Mouse (Mus musculus): ENCODE data around the gene Phactr3. TPM values are rescaled to one million over a fixed set of nuclear protein-coding genes. Genes with fewer than 3 reads are reported as not detected.

Gene Phactr3
- polyA plus RNA-seq, 1 experiment, result not detected

GRCm38 (mm10) chr2:178117946-178118345 lies 829 bp upstream of the Phactr3 start:
- H3K79me2 ChIP-seq (ENCODE audit: control insufficient read depth, insufficient read depth), result no peaks in the 10 kb centered on the region
- no peak overlapping the region for H3K4me3 ChIP-seq
- no peaks in the 10 kb centered on the region for H3K27me3 ChIP-seq (ENCODE audit: control insufficient read depth, insufficient read depth, insufficient read length)
- H3K4me2 ChIP-seq (ENCODE audit: low read depth), result no peak overlapping the region
- no peaks in the 10 kb centered on the region for H3K36me3 ChIP-seq (ENCODE audit: control insufficient read depth, insufficient read depth)
- TF ChIP-seq SRF (IDR thresholded peaks at IDR 0.05; ENCODE audit: control insufficient read depth, insufficient read length, low read depth) (no peak), MAX (IDR thresholded peaks at IDR 0.05; ENCODE audit: low read depth) (no peak), MYOD1 (IDR thresholded peaks at IDR 0.05; ENCODE audit: control insufficient read depth in 1 of 3, insufficient read length in 2 of 3, low read depth in 2 of 3) (no peak), MYOG (IDR thresholded peaks at IDR 0.05; ENCODE audit: control insufficient read depth in 1 of 3, insufficient read depth in 1 of 3, insufficient read length in 2 of 3, low read depth in 2 of 3) (no peak), POLR2A (IDR thresholded peaks at IDR 0.05; ENCODE audit: insufficient read length, low read depth) (no peak), CEBPB (IDR thresholded peaks at IDR 0.05; ENCODE audit: insufficient read depth, poor library complexity, severe bottlenecking) (no peak), REST (IDR thresholded peaks at IDR 0.05; ENCODE audit: insufficient read depth, insufficient read length) (no peak), POLR2AphosphoS2 (IDR thresholded peaks at IDR 0.05; ENCODE audit: insufficient read length, low read depth) (no peak)
- no peak overlapping the region for H3ac ChIP-seq (ENCODE audit: control insufficient read depth, insufficient read length)

- H3K4me2 ChIP-seq (ENCODE audit: low read depth), result no peak overlapping the region
- H3K79me2 ChIP-seq (ENCODE audit: control insufficient read depth, insufficient read depth), result no peaks in the 10 kb centered on the region
- TF ChIP-seq MYOG (IDR thresholded peaks at IDR 0.05; ENCODE audit: control insufficient read depth in 1 of 3, insufficient read depth in 1 of 3, insufficient read length in 2 of 3, low read depth in 2 of 3) (no peak), USF1 (IDR thresholded peaks at IDR 0.05; ENCODE audit: low read depth) (no peak), POLR2AphosphoS2 (IDR thresholded peaks at IDR 0.05; ENCODE audit: insufficient read length, low read depth) (no peak), MYOD1 (IDR thresholded peaks at IDR 0.05; ENCODE audit: control insufficient read depth in 1 of 3, insufficient read length in 2 of 3, low read depth in 2 of 3) (no peak), E2F4 (IDR thresholded peaks at IDR 0.05; ENCODE audit: insufficient read depth) (no peak), POLR2A (IDR thresholded peaks at IDR 0.05; ENCODE audit: insufficient read length, low read depth) (no peak), SRF (IDR thresholded peaks at IDR 0.05; ENCODE audit: control insufficient read depth, insufficient read length, low read depth) (no peak), MAX (IDR thresholded peaks at IDR 0.05; ENCODE audit: low read depth) (no peak), CEBPB (IDR thresholded peaks at IDR 0.05; ENCODE audit: insufficient read depth, poor library complexity, severe bottlenecking) (no peak), TCF12 (IDR thresholded peaks at IDR 0.05; ENCODE audit: insufficient read depth, poor library complexity, severe bottlenecking) (no peak), TCF3 (IDR thresholded peaks at IDR 0.05; ENCODE audit: insufficient read length, low read depth) (no peak), REST (IDR thresholded peaks at IDR 0.05; ENCODE audit: insufficient read depth, insufficient read length) (no peak)
- H3K36me3 ChIP-seq (ENCODE audit: control insufficient read depth, insufficient read depth), result no peaks in the 10 kb centered on the region
- H3K27me3 ChIP-seq (ENCODE audit: control insufficient read depth, insufficient read depth, insufficient read length), result no peaks in the 10 kb centered on the region
- H3ac ChIP-seq (ENCODE audit: control insufficient read depth, insufficient read length), result no peak overlapping the region
- no peak overlapping the region for H3K4me3 ChIP-seq
Observed at GRCm38 (mm10) chr2:178119561-178120355, 983 bp downstream of the Phactr3 start.

GRCm38 (mm10) chr2:178120356-178120645 lies 1.5 kb downstream of the Phactr3 start:
- no peak for TF ChIP-seq MYOG (IDR thresholded peaks at IDR 0.05; ENCODE audit: control insufficient read depth in 1 of 3, insufficient read depth in 1 of 3, insufficient read length in 2 of 3, low read depth in 2 of 3)
- TF ChIP-seq TCF3 (IDR thresholded peaks at IDR 0.05; ENCODE audit: insufficient read length, low read depth), result no peak
- TF ChIP-seq CEBPB (IDR thresholded peaks at IDR 0.05; ENCODE audit: insufficient read depth, poor library complexity, severe bottlenecking), result no peak
- no peak for TF ChIP-seq POLR2AphosphoS2 (IDR thresholded peaks at IDR 0.05; ENCODE audit: insufficient read length, low read depth)
- TF ChIP-seq REST (IDR thresholded peaks at IDR 0.05; ENCODE audit: insufficient read depth, insufficient read length), result no peak
- no peak for TF ChIP-seq SRF (IDR thresholded peaks at IDR 0.05; ENCODE audit: control insufficient read depth, insufficient read length, low read depth)
- no peak for TF ChIP-seq TCF12 (IDR thresholded peaks at IDR 0.05; ENCODE audit: insufficient read depth, poor library complexity, severe bottlenecking)
- TF ChIP-seq MAX (IDR thresholded peaks at IDR 0.05; ENCODE audit: low read depth), result no peak
- no peak for TF ChIP-seq MYOD1 (IDR thresholded peaks at IDR 0.05; ENCODE audit: control insufficient read depth in 1 of 3, insufficient read length in 2 of 3, low read depth in 2 of 3)
- TF ChIP-seq E2F4 (IDR thresholded peaks at IDR 0.05; ENCODE audit: insufficient read depth), result no peak
- TF ChIP-seq POLR2A (IDR thresholded peaks at IDR 0.05; ENCODE audit: insufficient read length, low read depth), result no peak
- TF ChIP-seq USF1 (IDR thresholded peaks at IDR 0.05; ENCODE audit: low read depth), result no peak
- Histone ChIP-seq H3K4me3 (no peak overlapping the region), H3K79me2 (ENCODE audit: control insufficient read depth, insufficient read depth) (no peaks in the 10 kb centered on the region), H3K4me2 (ENCODE audit: low read depth) (no peak overlapping the region), H3K36me3 (ENCODE audit: control insufficient read depth, insufficient read depth) (no peaks in the 10 kb centered on the region), H3K27me3 (ENCODE audit: control insufficient read depth, insufficient read depth, insufficient read length) (no peaks in the 10 kb centered on the region), H3ac (ENCODE audit: control insufficient read depth, insufficient read length) (no peak overlapping the region)

- Histone ChIP-seq H3K4me2 (ENCODE audit: low read depth) (no peak overlapping the region), H3K27me3 (ENCODE audit: control insufficient read depth, insufficient read depth, insufficient read length) (no peaks in the 10 kb centered on the region), H3K36me3 (ENCODE audit: control insufficient read depth, insufficient read depth) (no peaks in the 10 kb centered on the region), H3K4me3 (no peak overlapping the region), H3ac (ENCODE audit: control insufficient read depth, insufficient read length) (no peak overlapping the region), H3K79me2 (ENCODE audit: control insufficient read depth, insufficient read depth) (no peaks in the 10 kb centered on the region)
- TF ChIP-seq USF1 (IDR thresholded peaks at IDR 0.05; ENCODE audit: low read depth), result no peak
- no peak for TF ChIP-seq MYOG (IDR thresholded peaks at IDR 0.05; ENCODE audit: control insufficient read depth in 1 of 3, insufficient read depth in 1 of 3, insufficient read length in 2 of 3, low read depth in 2 of 3)
- no peak for TF ChIP-seq POLR2AphosphoS2 (IDR thresholded peaks at IDR 0.05; ENCODE audit: insufficient read length, low read depth)
- TF ChIP-seq REST (IDR thresholded peaks at IDR 0.05; ENCODE audit: insufficient read depth, insufficient read length), result no peak
- TF ChIP-seq CEBPB (IDR thresholded peaks at IDR 0.05; ENCODE audit: insufficient read depth, poor library complexity, severe bottlenecking), result no peak
- no peak for TF ChIP-seq POLR2A (IDR thresholded peaks at IDR 0.05; ENCODE audit: insufficient read length, low read depth)
- TF ChIP-seq TCF3 (IDR thresholded peaks at IDR 0.05; ENCODE audit: insufficient read length, low read depth), result no peak
- TF ChIP-seq E2F4 (IDR thresholded peaks at IDR 0.05; ENCODE audit: insufficient read depth), result no peak
- TF ChIP-seq SRF (IDR thresholded peaks at IDR 0.05; ENCODE audit: control insufficient read depth, insufficient read length, low read depth), result no peak
- TF ChIP-seq MYOD1 (IDR thresholded peaks at IDR 0.05; ENCODE audit: control insufficient read depth in 1 of 3, insufficient read length in 2 of 3, low read depth in 2 of 3), result no peak
Observed at GRCm38 (mm10) chr2:178120651-178121374, 2.0 kb downstream of the Phactr3 start.

Measured in myocyte (in vitro differentiated cells).